Mouse (Mus musculus): ENCODE results near the gene Ctbp1. TPM values are rescaled to one million over a fixed set of nuclear protein-coding genes. Genes with fewer than 3 reads are reported as not detected.

Ctbp1 gene
- polyA plus RNA-seq (2017; shearing (Covaris generic)), result 100 to 1,000 TPM; 281 to 305 TPM

GRCm38 (mm10) chr5:33274953-33275454, at the start of gene Ctbp1:
Gene Ctbp1, minus strand, starts transcription at chr5:33274994.

DNA sequence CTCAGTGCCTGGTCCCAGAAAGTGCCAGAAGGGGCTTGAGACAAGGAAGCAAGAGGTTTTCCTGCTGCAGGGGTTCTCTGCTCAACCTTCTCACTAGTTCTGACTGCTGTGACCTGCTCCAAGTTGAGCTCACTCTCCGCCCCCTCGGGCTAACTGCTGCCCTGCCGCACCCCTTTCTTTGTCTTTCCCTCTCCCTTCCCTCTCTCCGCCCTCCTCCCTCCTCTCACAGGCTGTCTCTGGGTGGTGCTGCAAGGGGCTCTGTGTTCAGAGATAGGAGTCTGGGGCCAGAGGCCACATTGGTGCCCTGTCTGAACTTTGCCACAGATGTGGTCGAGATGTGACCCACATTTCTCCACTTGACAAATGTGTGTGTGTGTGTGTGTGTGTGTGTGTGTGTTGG, 56.7 kb downstream of the Ctbp1 start, which contains the start of gene Spon2:
Gene Spon2 (minus strand): TSS at position 375 of the 400 bp plus-strand sequence.

Other genes starting within 250 kb of the Ctbp1 start
- under 1 TPM in 1 of 2 experiments, not detected in 1; 0.04 TPM for gene Slc5a1, start 170.8 kb downstream of the Ctbp1 start, polyA plus RNA-seq (2017; shearing (Covaris generic))
- under 1 TPM; 0.13 to 0.45 TPM for gene Spon2, start 56.5 kb downstream of the Ctbp1 start, polyA plus RNA-seq (2017; shearing (Covaris generic))
- 100 to 1,000 TPM in 1 of 2 experiments, 10 to 100 TPM in 1; 83.4 to 107 TPM for gene Maea, start 60.5 kb upstream of the Ctbp1 start, polyA plus RNA-seq (2017; shearing (Covaris generic))
- 10 to 100 TPM in 1 of 2 experiments, 1 to 10 TPM in 1; 7.9 to 10.6 TPM for gene Uvssa, start 103.6 kb upstream of the Ctbp1 start, polyA plus RNA-seq (2017; shearing (Covaris generic))
- gene Nkx1-1, start 159.0 kb upstream of the Ctbp1 start, polyA plus RNA-seq (2017; shearing (Covaris generic)), result not detected

Measured in activated CD4-positive, CD25-positive, alpha-beta regulatory T cell (primary cell).